Mouse (Mus musculus) limb, embryonic 14.5 days (tissue): Measurements from ENCODE around the gene Maats1. TPM values are rescaled to one million over a fixed set of nuclear protein-coding genes. Genes with fewer than 3 reads are reported as not detected.

Source experiments
- ATAC-seq: fragments of 200-750 bp; cut with Nextera tagmentation; 2 replicates; pipeline ENCODE4 v1.8.0; 2017; ENCODE audit warnings: low read depth, moderate number of reproducible peaks, moderate TSS enrichment; ENCODE audit not compliant: low FRiP score
- DNase-seq: peaks from one replicate; pipeline ENCODE4 v3.0.0-alpha.2; 2015; ENCODE audit warnings: low spot score
- H3K27ac ChIP-seq: fragments of 300-500 bp; sonication (generic); replicated peaks from 2 replicates; pipeline ENCODE4 v1.5.1; 2014; ENCODE audit warnings: low read depth, mild to moderate bottlenecking, low read length, moderate library complexity, mixed read lengths
- H3K27me3 ChIP-seq: fragments of 300-500 bp; sonication (generic); 2 replicates; pipeline ENCODE4 v1.6.1; 2014; ENCODE audit warnings: low read length, mixed read lengths; ENCODE audit not compliant: control insufficient read depth, insufficient read depth
- H3K36me3 ChIP-seq: fragments of 300-500 bp; sonication (generic); 2 replicates; pipeline ENCODE4 v1.6.1; 2014; ENCODE audit warnings: mild to moderate bottlenecking, low read length, moderate library complexity, mixed read lengths; ENCODE audit not compliant: control insufficient read depth, insufficient read depth
- H3K4me1 ChIP-seq: fragments of 300-500 bp; sonication (generic); 2 replicates; pipeline ENCODE4 v1.6.1; 2014; ENCODE audit warnings: antibody characterized with exemption, low read length, mixed read lengths; ENCODE audit not compliant: control insufficient read depth, insufficient read depth
- H3K4me2 ChIP-seq: fragments of 300-500 bp; sonication (generic); replicated peaks from 2 replicates; pipeline ENCODE4 v1.6.1; 2014; ENCODE audit warnings: low read depth, mild to moderate bottlenecking, low read length, moderate library complexity; ENCODE audit not compliant: severe bottlenecking
- H3K4me3 ChIP-seq: fragments of 300-500 bp; sonication (generic); replicated peaks from 2 replicates; pipeline ENCODE4 v1.5.1; 2014; ENCODE audit warnings: low read length
- H3K9ac ChIP-seq: fragments of 300-500 bp; sonication (generic); 2 replicates; pipeline ENCODE4 v1.6.1; 2014; ENCODE audit warnings: mild to moderate bottlenecking, low read depth, low read length, moderate library complexity; ENCODE audit not compliant: severe bottlenecking
- H3K9me3 ChIP-seq: fragments of 300-500 bp; sonication (generic); 2 replicates; pipeline ENCODE4 v1.6.1; 2016; ENCODE audit warnings: low read length; ENCODE audit not compliant: control insufficient read depth
- POLR2A ChIP-seq: fragments of 200-500 bp; IDR thresholded peaks from 2 replicates; pipeline ENCODE4 v1.8.0; 2012; ENCODE audit warnings: inconsistent platforms, mild to moderate bottlenecking, moderate library complexity, borderline replicate concordance; ENCODE audit not compliant: insufficient read depth, insufficient read length; ENCODE audit errors: extremely low read depth
- WGBS: fragments of 180-500 bp; shearing (Covaris S2); extraction: QIAGEN DNeasy Blood & Tissue Kit; methylation state at CpG from one replicate; pipeline ENCODE4 v1.1.7; 2014; 5-methylcytosine and 5-hydroxymethylcytosine counted together
- polyA plus RNA-seq, 2 experiments: library from polyadenylated mRNA; depleted of rRNA in 1 of 2; stranded (reverse) in 1 of 2; unstranded in 1 of 2; fragments of >200 nt; fragmentation: Nextera tagmentation in 1 of 2; extraction: Ambion mirVana in 1 of 2; gene quantifications; 2 replicates each; pipeline versions ENCODE4 v1.2.1 to v1.2.3; 2012 to 2014

Maats1 gene
- polyA plus RNA-seq, 2 experiments = 0.10 TPM; not detected in 1

DNA sequence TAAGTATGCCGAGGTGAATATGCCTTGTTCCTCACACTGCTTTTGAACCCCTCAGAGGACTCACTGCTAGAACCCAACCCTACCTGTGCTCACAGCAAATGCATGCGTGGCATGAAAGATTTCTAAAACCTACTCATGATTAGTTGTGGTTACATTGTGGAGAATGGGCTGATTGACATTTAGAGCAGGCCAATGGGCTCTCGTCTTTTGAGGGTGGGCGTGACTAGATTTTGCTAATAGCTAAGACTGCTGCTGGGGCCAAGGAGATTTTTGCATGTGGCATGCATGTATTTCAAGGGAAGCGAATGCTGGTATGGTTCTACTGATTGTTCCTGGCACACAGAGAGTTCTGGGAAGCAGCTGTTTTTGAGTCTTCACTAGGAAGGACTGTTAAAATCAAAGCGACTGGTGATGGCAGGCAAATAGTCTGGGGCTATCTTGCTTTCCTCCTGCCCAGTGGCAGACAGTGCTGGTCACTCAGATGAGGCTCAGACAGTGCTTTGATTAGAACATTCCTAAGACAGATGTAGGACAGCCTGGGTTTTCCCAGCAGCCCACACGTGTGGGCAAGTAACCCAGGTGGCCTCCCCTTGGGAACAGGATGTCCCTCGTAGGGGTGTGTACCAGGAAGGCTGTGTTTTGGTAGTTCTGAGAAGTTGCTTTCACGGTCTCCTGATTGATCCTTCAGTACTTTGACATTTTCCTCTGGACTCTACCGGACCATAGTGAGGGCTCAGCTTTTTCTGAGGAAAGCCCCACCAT lies 32.6 kb upstream of the Maats1 start:
- Histone ChIP-seq H3K9me3 (no peaks in the 10 kb centered on the region), H3K27ac (no peak overlapping the region), H3K9ac (no peak overlapping the region), H3K27me3 (no peaks in the 10 kb centered on the region), H3K4me1 (no peaks in the 10 kb centered on the region), H3K4me3 (no peak overlapping the region), H3K4me2 (no peak overlapping the region), H3K36me3 (no peaks in the 10 kb centered on the region)
- no peak for TF ChIP-seq POLR2A
- DNase-seq (no peak), ATAC-seq (no peak)
- WGBS = 77% methylated on average over 10 of the region's 10 CpGs

DNA sequence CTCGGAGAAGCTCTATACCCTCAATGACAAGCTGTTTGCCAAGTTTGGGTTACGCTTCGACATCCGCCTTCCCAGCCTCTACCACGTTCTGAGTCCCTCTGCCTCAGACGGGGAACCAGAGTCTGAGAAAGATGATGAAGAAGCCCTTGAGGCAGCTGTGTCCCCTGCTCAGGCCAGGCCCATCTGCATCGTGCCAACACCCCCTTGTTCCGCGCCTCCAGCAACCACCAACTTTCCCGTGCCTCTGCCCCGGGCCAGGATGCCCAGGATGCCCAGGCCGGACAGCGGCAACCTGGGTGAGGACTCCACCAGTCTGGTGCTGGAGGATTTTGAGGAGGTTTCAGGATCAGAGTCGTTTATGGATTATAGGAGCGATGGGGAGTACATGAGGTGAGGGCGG lies 32.0 kb upstream of the Maats1 start:
- WGBS = 85% methylated on average over 16 of the region's 16 CpGs
- H3K4me1 ChIP-seq = no peaks in the 10 kb centered on the region
- H3K9me3 ChIP-seq = no peaks in the 10 kb centered on the region
- H3K9ac ChIP-seq = no peak overlapping the region
- no peaks in the 10 kb centered on the region for H3K36me3 ChIP-seq
- no peak overlapping the region for H3K4me2 ChIP-seq
- DNase-seq (no peak), ATAC-seq (no peak)
- no peak overlapping the region for H3K4me3 ChIP-seq
- TF ChIP-seq POLR2A = no peak
- H3K27me3 ChIP-seq = no peaks in the 10 kb centered on the region
- H3K27ac ChIP-seq = no peak overlapping the region

DNA sequence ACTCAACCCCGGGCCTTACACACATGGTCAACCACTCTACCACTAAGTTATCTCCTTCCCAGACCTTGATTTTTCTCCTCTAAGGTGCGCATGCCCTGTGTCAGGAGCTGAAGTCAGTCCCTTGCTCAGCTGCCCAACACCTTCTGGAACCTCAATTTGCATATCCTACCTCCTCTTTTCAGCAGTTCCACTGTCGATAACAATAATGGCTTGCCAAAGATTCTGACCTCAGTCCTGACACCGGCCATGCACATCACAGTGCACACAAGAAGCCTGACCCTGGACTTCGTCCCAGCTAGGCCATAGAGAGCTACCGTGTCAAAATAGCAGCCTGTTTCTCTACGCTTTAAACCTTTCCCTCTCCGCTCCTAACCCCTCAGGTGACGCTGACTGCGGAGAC lies 31.5 kb upstream of the Maats1 start:
- DNase-seq (no peak), ATAC-seq (no peak)
- no peak overlapping the region for H3K4me3 ChIP-seq
- TF ChIP-seq POLR2A = no peak
- no peaks in the 10 kb centered on the region for H3K9me3 ChIP-seq
- no peak overlapping the region for H3K4me2 ChIP-seq
- no peaks in the 10 kb centered on the region for H3K36me3 ChIP-seq
- H3K9ac ChIP-seq = no peak overlapping the region
- H3K4me1 ChIP-seq = peaks cover 2% of the 10 kb centered on the region; the same call in 1 of the 2 replicates
- no peak overlapping the region for H3K27ac ChIP-seq
- WGBS = 88% methylated on average over 10 of the region's 10 CpGs
- H3K27me3 ChIP-seq = no peaks in the 10 kb centered on the region

DNA sequence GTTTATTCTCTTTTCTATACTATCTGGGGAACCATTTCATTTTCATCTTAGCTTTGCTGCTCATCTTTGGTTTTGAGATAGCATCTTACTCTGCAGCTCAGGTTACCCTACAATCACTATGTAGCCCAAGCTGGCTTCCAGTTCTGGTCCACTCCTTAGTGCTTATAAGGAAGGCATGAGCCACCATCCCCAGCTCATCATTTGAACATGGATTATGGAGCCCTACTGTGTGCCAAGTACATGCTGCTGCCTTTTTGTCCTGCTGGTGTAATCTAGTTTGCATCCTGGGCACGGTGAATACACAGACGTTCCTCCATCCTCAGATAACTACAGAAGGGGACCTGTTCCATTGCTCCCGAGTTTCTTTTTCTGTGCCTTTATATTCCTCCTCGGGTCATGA lies 30.9 kb upstream of the Maats1 start:
- Histone ChIP-seq H3K36me3 (no peaks in the 10 kb centered on the region), H3K4me3 (no peak overlapping the region), H3K27ac (no peak overlapping the region), H3K27me3 (no peaks in the 10 kb centered on the region), H3K9ac (no peak overlapping the region), H3K9me3 (no peaks in the 10 kb centered on the region), H3K4me1 (peaks cover 5% of the 10 kb centered on the region; the same call in 1 of the 2 replicates), H3K4me2 (no peak overlapping the region)
- no peak for TF ChIP-seq POLR2A
- DNase-seq (no peak), ATAC-seq (no peak)
- WGBS = 85% methylated on average over 4 of the region's 4 CpGs

DNA sequence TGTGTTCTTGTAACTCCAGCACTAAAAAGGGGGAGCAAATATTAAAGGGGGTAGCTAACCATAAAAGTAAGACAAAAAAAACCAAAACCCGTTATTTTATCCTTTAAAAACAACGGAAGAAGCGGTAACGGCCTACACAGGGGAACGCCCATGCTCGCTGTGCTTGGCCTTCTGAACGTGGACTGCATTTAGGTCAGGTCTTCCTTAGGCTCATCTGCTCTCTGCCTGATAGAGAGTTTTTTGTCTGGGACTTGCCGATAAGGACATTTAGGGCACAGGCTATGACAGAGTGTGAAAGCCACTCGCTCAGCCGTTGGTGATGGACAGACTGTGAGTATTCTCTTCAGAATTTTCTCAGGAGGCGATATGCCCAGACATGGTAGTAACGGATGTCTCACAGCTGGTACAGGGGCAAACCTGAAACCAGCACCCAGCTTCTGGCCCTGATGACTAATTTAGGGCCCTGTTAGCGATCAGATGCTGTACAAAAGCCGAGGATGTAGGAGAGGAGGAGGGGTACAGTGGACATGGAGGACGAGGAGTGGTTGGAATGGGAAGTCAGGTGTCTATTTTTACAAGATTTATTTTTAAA lies 29.9 kb upstream of the Maats1 start:
- no peaks in the 10 kb centered on the region for H3K36me3 ChIP-seq
- no peaks in the 10 kb centered on the region for H3K9me3 ChIP-seq
- no peak overlapping the region for H3K4me2 ChIP-seq
- ATAC-seq = no peak
- H3K4me3 ChIP-seq = no peak overlapping the region
- no peak for DNase-seq
- H3K9ac ChIP-seq = no peak overlapping the region
- 82% methylated on average over 15 of the region's 15 CpGs for WGBS
- H3K27me3 ChIP-seq = no peaks in the 10 kb centered on the region
- H3K27ac ChIP-seq = no peak overlapping the region
- no peak for TF ChIP-seq POLR2A
- H3K4me1 ChIP-seq = peaks cover 5% of the 10 kb centered on the region; the same call in 1 of the 2 replicates
